Mouse (Mus musculus) erythroblast, embryonic 14.5 days (primary cell): ENCODE results near the gene Alg9.

ENCODE experiments used
- GATA1 ChIP-seq: IDR thresholded peaks from 2 replicates; pipeline ENCODE4 v1.6.1; 2012; ENCODE audit warnings: low read length, inconsistent platforms, mixed read lengths
- TAL1 ChIP-seq: IDR thresholded peaks from 3 replicates; pipeline ENCODE4 v1.6.1; 2012; ENCODE audit warnings: low read length, inconsistent platforms, mixed read lengths

- no peak for TF ChIP-seq GATA1
- TF ChIP-seq TAL1: no peak
Observed at GRCm38 (mm10) chr9:50795266-50795665, 20.4 kb downstream of the Alg9 start.
